Mouse (Mus musculus) retina, adult 2 months (tissue): Measurements from ENCODE around the gene Erlin1.

Source experiments
- DNase-seq: peaks from one replicate; pipeline ENCODE4 v3.0.0-alpha.2; 2012; ENCODE audit warnings: low read depth, low spot score

The Erlin1 gene

DNA sequence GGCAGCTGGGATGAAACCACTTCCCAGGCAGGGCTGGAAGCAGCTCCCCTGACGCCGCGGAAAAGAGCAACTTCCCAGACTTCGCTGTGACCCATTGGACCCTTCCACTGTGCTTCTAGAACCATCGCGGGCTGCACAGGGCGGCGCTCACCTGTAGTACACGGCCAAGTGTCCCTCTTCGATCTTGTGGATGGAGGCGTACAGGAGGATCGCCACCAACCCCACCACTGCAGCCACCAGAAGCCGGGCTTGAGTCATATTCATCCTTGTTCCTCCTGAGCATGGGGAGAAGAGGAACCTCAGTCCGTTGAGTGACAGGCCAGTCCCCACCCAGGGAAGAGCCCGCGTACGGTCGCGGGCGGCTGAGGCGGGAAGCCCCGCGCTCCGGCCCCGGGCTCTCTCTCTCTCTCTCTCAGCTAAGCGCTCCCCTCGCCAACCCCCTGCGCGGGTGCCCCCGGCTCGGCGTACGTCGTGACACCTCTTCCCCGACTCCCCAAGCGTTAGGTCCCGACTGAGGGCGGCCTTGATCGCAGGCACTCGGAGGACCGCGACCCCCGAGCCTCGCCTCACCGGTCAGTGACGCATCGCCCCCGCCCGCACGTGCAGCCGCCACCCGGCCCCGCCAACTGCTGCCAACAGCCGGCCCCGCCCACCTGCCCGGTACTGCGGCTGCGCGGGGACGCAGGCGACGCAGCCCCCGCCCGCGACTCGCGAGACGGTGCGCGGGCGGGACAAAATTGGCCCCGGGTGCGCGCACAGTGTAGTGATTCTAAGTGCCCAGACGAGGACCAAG, at the start of gene Erlin1:
Gene Erlin1, minus strand, starts transcription at position 665 of the 793 bp plus-strand sequence.
- DNase-seq: peak; percentile 69

DNA sequence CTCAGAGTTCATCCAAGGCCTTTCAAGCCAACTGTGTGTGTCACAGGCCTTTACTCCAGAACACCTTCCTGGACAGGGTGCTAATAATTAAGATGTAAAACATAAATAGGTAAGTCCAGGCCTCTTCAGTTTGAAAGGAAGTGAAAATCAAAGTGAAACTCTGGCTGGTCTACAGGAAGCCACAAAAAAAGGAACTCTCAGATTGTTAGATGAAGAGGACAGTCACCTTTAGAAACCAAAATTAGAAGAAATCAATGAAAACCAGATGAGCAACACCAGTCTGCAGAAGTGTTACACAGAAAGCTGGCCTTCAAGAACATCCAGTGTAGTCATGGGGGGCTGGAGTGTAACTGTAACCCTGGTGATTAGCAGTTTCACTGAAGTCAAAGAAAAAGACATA, 48.2 kb upstream of the Erlin1 start:
- DNase-seq: no peak

DNA sequence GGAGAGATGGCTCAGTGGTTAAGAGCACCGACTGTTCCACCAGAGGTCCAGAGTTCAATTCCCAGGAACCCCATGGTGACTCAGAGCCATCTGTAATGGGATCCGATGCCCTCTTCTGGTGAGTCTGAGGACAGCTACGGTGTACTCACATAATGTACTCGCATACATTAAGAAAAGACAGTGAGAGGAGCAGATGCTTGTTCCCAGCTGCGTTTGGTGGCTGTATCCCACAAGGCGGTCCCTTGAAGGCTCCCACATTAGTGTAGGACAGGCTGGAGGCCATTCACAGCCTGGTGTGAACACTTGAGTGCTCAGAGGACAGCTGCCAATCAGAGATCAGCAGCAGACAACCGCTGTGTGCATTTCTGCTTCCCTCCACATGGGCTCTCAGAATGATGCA, 42.1 kb upstream of the Erlin1 start:
- DNase-seq: no peak

DNA sequence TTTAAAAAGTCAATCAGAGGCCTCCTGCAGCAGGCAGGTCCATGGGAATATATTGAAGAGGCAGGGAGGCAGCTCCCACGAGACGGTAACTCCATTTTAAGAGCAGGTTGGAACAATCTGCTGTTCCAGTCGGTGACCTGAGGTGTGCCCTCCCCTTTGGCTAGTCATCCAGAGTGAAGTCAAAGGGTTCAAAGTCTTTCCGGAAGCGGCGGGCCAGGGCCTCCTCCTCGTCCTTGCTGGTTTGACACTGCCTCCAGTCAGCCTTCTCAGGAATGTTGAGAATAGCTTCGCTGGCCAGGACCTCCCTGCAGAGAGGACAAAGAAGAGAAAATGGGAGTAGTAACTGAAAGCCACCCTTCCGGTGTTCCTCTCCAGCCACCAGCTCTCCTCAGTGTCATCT, 40.8 kb upstream of the Erlin1 start:
- DNase-seq: no peak

DNA sequence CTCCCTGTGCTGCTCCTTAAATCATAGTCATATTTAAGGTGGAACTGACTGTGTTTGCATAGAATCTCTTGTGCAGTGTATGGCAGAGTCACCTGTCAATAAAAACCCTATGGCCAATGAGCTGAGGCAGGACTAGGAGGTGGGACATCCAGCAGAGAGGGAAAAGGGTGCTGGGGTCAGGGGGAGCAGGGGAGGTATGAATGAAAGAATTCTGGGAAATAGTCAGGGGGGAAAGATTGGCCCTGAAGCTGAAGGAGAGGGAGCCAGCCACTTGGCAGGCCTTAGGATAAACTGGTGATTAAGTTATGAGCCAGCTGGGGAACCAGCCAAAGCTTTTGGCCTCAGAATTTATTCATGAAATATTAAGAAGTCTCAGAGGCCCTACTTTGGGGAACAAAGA, 39.4 kb upstream of the Erlin1 start:
- DNase-seq: no peak

DNA sequence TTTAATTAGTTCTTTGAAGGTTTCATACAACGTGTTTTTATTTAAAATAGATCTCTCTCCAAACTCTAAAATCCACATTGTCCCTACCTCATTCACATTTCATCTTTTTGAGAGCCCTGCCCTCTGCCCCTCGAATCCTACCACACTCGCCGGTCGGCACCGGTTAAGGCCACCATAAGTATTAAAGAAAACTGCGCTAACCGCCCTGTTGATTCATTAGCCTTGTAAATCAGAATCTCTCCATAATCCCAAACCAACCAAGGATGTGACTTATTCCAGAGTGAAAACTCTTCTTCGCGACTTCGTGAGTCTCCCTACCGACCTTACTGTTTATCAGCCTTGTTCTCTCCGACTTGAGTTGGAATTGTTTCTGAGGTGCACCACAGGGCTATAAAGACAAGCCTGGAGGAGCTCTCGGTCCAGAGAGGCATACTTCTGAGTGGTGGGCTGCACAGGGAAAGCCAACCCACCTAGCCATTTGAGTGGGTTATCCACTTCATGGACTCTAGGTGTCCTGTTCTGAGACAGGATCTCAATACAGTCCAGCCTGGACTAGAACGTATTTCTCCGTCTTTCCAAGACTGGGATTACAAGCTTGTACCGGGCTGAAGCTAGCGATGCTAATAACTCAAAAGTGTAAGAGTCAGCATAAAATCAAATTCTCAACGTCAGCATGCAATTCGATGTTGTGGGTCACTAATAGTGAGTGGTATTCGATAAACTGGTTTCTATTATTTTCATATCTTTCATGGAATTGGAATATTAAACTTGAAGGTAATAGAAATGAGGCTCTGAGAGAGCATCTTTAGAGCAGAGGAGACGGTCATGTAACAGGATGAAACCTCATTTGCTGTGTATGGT, 38.3 kb upstream of the Erlin1 start:
- no peak for DNase-seq

DNA sequence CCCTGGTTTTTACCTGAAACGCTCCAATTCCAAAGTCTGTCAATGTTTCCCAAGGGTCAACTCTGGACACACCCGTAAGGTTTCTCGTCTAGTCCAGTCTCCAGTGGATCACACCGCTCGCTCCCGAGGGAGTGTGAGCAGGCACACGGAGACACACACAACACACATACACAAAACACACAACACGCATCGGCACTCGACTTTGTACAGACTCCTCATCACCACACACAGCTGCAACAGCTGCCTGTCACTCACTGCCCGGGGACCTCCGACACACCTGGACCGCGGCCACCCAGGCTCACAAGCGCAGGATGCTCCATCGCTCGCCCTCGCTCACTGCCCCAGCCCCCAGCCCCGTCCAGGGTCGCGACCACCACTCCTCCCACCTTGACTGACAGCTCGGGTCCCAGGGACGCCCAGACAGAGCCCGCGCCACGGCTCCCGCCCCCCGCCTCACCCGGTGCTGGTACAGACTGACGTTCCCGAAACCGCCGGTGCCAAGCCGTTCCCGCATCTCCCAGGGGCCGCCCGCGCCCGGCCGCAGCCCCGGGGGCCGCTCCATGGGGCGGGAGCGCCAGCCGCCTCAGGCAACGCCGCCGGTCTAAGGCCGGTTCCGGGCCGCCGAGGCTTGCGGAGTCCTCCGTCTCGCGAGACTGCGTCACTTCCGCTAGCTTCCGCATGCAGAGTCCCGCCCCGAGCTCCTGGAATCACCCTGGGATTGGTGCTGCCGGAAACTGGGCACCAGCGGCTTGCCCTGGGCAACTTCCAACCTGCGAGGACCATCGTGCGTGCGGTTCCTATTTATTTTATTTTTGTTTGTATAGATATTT, 37.5 kb upstream of the Erlin1 start, which contains the start of gene Chuk:
Gene Chuk, minus strand, starts transcription at position 650 of the 830 bp plus-strand sequence.
- DNase-seq: peak; percentile 93

DNA sequence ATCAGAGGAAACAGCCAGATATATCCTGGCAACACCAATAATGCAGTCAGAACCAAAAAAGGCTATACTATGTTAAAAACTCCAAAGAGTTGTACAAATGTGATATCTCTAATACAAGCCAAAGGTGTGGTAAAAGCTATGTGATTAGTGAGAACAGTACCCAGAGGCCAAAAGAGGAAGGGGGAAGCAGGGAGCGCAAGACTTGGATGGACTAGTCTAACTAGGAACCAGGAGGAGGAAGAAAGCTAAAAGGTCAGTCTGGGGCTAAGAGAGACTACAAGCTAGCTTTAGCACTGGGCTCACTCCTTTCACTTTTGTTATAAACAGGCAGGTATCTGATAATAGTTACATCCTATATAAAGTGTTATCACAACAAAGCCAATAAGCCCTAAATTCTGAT, 34.8 kb upstream of the Erlin1 start:
- no peak for DNase-seq

DNA sequence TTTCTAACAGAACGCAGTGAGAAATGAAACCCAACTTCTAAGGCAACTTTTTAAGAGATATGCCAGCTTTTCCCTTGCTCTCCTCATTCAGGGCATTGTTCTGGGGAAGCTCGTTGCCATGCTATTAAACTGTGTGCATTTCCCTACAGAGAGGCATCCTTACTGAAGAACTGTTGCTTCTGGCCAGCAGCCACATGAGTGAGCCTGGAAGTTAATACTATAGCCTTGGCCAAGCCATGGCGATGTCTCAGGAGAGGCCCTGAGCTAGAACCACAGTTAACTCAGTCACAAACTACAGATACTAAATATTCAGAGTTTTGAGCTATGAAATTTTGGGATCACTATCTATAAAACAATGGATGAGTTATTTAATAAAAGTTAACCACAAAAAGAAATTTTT, 33.4 kb upstream of the Erlin1 start:
- no peak for DNase-seq

DNA sequence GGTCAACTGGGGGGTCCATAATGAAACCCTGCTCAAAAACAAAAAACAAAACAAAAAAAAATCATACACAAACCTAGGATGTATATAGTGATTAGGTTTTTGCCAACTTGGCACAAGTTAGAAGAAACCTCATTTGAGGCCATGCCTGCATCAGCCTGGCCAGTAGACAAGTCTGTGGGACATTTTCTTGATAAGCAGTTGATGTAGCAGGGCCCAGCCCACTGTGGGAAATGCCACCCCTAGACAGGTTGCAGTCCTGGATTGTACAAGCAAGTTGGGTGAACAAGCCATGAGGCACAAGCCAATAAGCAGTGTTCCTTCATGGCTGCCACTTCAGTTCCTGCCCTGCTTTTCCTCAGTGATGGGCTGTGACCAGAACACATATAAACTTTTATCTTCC, 31.3 kb upstream of the Erlin1 start:
- no peak for DNase-seq

DNA sequence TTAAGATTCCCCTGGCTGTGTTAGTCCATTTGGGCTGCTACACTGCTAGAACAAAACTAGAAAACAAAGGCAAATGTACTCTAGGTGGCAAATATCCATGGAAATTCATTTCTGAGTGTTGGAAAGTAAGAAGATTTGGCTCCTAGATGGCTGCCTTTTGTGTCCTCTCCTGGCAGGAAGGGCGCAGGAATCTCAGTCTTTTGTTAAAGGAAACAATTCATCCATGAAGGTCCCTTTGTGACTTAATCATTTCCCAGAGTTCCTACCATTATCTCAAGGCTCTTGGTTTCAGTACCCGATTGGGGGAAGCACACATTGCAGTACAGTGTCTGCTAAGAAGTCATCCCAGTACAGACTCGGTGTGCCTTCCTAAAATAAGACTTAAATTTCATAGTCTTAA, 16.7 kb upstream of the Erlin1 start:
- no peak for DNase-seq

DNA sequence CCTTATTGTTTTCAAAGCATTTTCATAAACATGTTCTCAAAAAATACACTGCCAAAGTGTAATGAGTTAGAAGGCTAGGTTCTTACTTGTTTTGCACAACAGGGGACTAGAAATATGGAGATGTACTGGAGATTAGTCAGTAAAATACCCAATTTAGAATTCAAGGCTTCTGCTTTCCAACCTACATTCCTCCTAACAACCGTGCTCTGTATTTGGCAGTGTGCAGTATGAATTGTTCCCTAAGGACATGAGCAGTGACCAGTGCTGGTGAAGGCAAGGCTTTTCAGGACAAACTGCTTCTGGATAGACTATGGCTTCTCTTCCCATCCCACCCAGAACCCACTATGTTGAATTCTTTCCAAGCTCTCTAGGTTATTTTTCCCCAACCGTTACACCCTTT, 11.3 kb upstream of the Erlin1 start:
- no peak for DNase-seq

DNA sequence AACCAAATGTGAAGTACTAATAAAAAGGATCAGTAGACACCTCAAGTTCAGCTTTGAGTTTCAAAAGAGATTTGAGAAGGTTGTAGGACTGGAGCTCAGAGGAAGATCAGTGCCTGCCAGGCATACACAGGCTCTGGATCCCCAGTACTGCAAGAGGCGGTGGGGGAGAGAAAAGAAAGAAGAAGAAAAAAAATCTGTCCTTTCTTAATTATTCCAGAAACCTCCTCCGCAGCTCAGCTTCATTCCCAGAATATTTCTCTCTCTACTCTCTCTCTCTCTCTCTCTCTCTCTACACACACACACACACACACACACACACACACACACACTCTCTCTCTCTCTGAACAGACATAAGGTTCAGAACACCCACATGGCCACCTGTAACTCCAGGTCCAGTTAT, 10.4 kb upstream of the Erlin1 start:
- no peak for DNase-seq

DNA sequence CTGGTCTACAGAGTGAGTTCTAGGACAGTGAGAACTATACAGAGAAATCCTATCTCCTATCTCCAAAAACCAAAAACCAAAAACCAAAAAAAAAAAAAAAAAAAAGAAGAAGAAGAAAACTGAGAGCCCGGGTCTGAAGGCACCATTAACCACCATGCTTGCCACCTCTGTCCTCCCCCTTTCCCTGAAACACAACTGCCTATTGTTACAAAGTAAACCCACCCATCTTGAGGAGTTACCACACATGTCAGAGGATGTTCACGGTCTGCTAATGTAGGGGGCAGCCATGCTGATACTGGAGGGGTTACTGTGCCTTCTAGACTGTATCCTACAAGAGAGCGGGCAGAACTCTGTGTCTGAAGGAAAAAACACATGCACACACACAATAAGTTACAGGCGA, 7.4 kb upstream of the Erlin1 start:
- DNase-seq: no peak

DNA sequence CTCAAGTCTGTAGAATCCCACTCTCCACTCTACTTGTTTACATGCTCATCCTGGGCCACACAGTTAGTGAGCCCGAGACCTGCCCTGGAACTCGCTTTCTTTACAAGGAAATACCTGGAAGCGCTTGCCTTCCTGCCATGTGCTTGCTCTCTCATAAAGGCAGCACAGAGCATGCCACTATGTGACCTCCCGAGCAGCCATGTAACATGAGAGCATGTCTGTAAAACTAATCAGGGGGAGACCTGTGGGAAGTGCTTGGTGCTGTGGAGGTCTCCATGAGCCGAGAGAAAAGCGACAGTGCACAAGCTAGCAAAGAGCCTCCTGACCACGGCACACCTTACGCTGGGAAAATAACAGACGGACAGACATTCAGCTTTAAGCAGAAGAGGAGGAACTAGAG, 6.9 kb upstream of the Erlin1 start:
- no peak for DNase-seq

DNA sequence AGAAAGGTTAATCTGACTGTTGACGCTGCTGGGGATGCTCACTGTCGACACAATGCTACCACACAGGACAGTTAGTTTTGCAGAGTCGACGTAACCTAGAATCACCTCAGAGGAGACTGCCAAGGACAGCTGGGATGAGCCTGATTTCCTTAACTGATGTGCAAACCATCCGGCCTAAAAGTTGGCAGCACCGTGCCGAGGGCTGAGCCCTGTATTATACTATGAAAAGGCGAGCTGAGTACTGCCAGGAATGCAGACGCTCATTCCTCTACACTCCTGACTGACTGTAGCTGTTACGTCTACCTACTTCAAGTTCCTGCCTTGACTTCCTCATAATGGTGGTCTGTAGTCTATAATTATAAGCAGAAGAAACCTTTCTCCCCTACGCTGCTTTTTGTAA, 5.4 kb upstream of the Erlin1 start:
- DNase-seq: no peak

DNA sequence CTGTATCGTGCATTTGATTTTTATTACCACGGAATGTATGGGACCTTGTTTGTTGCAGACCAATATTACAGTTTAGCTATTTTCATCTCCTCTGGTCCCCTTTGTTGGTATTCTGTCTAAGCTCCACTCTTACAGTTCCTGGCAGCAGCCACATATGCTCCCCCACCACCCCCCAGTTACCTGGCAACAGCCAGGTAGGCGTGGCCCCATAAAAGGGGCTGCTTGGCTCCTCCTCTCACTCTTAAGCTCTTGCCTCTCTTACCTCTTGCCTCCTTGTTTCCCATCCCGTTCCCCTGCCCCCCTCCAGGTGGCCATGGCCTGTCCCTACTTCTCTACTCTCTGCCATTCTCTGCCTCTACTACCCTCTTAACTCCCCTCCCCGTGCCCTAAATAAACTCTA, 1.6 kb upstream of the Erlin1 start:
- DNase-seq: no peak

DNA sequence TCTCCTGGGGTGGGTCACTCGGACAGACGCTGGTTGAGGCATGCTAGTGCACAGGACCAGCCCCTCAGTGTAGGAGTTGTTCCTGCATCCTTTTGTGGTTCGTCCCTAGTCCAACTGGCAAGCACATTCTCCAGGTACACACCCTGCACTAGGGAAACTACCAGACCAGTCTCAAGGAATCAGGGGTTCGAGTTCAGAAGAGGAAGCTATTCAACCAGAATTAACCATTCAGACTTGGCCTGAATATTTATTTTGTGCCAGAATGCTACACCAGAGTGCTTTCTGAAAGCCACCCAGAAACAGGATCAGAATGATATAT, 288 bp upstream of the Erlin1 start:
- DNase-seq: no peak

DNA sequence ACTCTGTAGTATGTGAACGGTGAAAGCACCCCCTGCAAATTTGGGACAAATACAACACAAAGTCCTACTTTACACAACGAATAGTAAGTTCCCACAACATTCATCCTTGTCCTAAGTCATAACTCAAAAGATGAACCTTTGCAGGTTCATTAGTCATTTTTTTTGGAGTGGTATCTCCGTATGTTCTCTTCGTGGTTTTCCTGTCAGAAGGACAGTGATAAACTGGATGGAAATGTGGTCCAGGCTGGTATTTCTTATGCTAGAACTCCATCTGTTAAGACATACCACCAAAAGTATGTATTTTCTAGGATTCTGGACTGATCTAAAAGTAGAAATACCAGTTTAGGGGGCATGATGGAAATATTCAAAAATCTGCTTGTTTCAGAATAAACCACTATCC, 1.4 kb downstream of the Erlin1 start:
- no peak for DNase-seq

DNA sequence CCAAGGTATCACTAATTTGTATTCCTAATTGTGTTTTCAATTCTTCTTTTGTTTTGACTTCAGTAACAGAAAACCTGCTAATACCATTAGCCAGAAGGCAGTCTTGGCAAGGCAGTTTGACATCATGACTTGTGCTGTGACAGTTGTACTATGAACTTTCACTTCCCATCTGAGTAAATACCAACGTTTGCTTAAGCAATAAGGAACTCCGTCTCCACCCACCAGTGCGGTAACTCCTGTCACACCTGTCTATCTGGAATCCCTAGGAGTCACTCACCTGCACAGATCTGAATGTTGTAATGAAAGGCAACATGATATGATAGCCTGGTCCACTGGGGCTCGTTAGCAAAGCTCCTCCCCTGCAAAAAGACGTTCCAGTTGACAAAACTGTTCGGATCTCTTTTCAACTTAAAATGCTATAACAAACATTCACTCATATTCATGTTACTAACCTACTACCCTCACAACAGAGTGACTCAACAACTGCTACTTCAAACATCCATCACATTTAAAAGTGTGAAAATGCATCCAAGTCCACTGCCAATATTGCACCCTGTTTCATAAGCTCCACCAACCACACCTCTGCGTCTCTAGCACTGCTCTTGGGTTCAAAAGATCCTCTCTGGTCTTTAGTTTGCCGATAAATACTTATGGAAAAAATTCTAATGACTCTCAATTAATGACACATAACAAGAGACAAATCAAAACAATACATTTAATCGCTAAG, 2.1 kb downstream of the Erlin1 start:
- DNase-seq: no peak

DNA sequence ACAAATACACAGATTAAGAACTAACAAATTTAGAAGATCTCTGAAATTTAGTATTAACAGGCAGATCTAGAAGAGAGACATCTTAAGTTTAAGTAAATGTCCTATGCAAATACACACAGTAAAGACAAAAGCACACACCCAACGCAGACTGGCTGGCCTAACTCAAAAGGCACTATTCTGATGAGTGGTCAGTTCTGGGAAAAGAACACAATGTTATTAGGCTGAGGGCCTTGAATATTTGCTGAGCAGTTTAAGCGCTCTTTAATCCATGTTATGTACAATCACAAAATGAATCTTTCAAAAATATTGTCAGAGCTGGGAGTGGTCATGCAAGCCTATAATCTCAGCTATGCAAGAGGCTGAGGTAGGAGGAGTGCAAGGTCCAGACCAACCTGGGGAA, 4.9 kb downstream of the Erlin1 start:
- DNase-seq: no peak

DNA sequence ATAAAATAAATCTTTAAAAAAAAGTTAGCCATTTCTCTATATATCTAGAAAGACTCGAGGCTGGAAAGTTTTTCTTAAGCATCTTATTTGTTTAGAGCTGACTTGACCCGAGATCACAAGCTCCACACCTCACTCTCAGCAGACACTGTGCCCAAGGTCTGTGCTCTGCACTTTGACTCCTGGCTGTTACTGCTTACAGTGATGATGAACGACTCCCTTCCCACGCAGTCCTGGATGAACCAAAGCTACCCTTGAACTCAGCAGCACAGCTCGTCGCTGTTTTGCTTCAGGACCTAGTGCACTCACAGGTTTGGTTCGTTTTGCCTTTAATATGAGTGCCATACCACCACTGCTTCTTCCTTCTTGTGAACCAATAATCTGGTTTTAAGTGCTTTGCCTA, 5.8 kb downstream of the Erlin1 start:
- no peak for DNase-seq
